Mouse (Mus musculus) stomach, postnatal 0 days (tissue): ENCODE measurements at regions not wholly inside any gene's neighbourhood (a gene's known extent, or its start where the extent isn't known, plus 50 kb on each side); places are given as distances from the start of the nearest gene placed in this dataset.

Experiments used
- CTCF ChIP-seq: IDR thresholded peaks from 2 replicates; pipeline ENCODE4 v1.5.1; 2016; ENCODE audit warnings: antibody characterized with exemption, low read depth, mild to moderate bottlenecking, moderate library complexity
- EP300 ChIP-seq: optimal IDR thresholded peaks from 2 replicates; pipeline ENCODE3; 2016; ENCODE audit warnings: antibody characterized with exemption

DNA sequence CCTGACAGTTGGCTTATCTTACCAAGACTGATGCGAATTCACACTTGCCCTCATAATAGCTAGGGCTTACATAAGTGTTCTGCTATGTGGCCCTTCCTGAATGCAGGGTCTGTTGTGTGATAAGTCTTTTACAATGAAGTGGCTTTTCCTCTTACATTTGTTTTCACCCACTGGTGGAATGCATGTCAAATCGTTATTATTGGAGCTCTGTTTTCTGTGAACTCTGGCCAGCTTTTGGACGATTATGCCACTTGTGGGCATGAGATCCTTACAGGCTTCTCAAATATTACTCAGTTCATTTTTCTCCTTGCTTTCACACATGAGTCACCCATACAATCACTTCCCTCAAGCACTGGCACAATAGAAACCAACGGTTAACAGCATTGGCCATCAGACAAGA, 144.9 kb upstream of the Rap2b start:
- no peak for TF ChIP-seq CTCF
- no peak for TF ChIP-seq EP300
